Mouse (Mus musculus) lung, embryonic 16.5 days (tissue): ENCODE data around the gene Pym1. TPM values are rescaled to one million over a fixed set of nuclear protein-coding genes. Genes with fewer than 3 reads are reported as not detected.

Experiments
- polyA plus RNA-seq: library from polyadenylated mRNA; unstranded; fragments of >200 nt; fragmentation: Nextera tagmentation; extraction: Ambion mirVana; gene quantifications from 2 replicates; pipeline ENCODE4 v1.2.1, GENCODE M21; 2015

The Pym1 gene
- polyA plus RNA-seq, 1 experiment from 2014 or later = 32.7 TPM

Other genes with a start within 250 kb of the Pym1 start
- 3.5 and 5.1 TPM in 2 replicates for gene Myl6b, start 249.2 kb upstream of the Pym1 start, polyA plus RNA-seq
- gene Esyt1, start 222.0 kb upstream of the Pym1 start, polyA plus RNA-seq = 32.5 and 34.4 TPM in 2 replicates
- gene Zc3h10, start 200.1 kb upstream of the Pym1 start, polyA plus RNA-seq = 10.9 and 11.9 TPM in 2 replicates
- gene Rpl41, start 198.6 kb upstream of the Pym1 start, polyA plus RNA-seq = 4,142 and 4,423 TPM in 2 replicates
- 161 and 167 TPM in 2 replicates for gene Pa2g4, start 181.9 kb upstream of the Pym1 start, polyA plus RNA-seq
- gene Erbb3, start 158.2 kb upstream of the Pym1 start, polyA plus RNA-seq = 26.9 and 27.6 TPM in 2 replicates
- gene Rps26, start 121.1 kb upstream of the Pym1 start, polyA plus RNA-seq = 720 and 793 TPM in 2 replicates
- gene Ikzf4, start 101.9 kb upstream of the Pym1 start, polyA plus RNA-seq = 1.4 and 1.6 TPM in 2 replicates
- 13.0 and 14.6 TPM in 2 replicates for gene Suox, start 73.8 kb upstream of the Pym1 start, polyA plus RNA-seq
- 87.9 and 90.6 TPM in 2 replicates for gene Rab5b, start 51.6 kb upstream of the Pym1 start, polyA plus RNA-seq
- 2.1 and 2.2 TPM in 2 replicates for gene Pmel, start 43.7 kb upstream of the Pym1 start, polyA plus RNA-seq
- gene Cdk2, start 42.9 kb upstream of the Pym1 start, polyA plus RNA-seq = 101 and 105 TPM in 2 replicates
- 12.2 and 13.9 TPM in 2 replicates for gene Dgka, start 3.0 kb upstream of the Pym1 start, polyA plus RNA-seq
- gene Mmp19, start 43.0 kb downstream of the Pym1 start, polyA plus RNA-seq = 4.9 and 5.3 TPM in 2 replicates
- 56.0 and 56.7 TPM in 2 replicates for gene Dnajc14, start 56.2 kb downstream of the Pym1 start, polyA plus RNA-seq
- gene Tmem198b, start 56.5 kb downstream of the Pym1 start, polyA plus RNA-seq = 18.2 and 18.4 TPM in 2 replicates
- gene Sarnp, start 69.4 kb downstream of the Pym1 start, polyA plus RNA-seq = 186 and 212 TPM in 2 replicates
- 76.6 and 86.4 TPM in 2 replicates for gene Ormdl2, start 73.8 kb downstream of the Pym1 start, polyA plus RNA-seq
- 3.0 and 3.1 TPM in 2 replicates for gene Gdf11, start 143.8 kb downstream of the Pym1 start, polyA plus RNA-seq
- 568 and 590 TPM in 2 replicates for gene Cd63, start 153.1 kb downstream of the Pym1 start, polyA plus RNA-seq
- gene Rdh5, start 175.0 kb downstream of the Pym1 start, polyA plus RNA-seq = 16.0 and 24.8 TPM in 2 replicates
- gene Bloc1s1, start 176.1 kb downstream of the Pym1 start, polyA plus RNA-seq = 213 and 216 TPM in 2 replicates
- 8.5 and 12.2 TPM in 2 replicates for gene Itga7, start 185.9 kb downstream of the Pym1 start, polyA plus RNA-seq
- 0.20 and 0.23 TPM in 2 replicates for gene Mettl7b, start 213.1 kb downstream of the Pym1 start, polyA plus RNA-seq
- gene Olfr9, start 241.5 kb downstream of the Pym1 start, polyA plus RNA-seq = not detected in 2 replicates